Mouse (Mus musculus): ENCODE data around the gene Gm49384.
A peak's percentile ranks its signal among the peaks of the same experiment; 100 is the strongest.

Gm49384 gene

GRCm38 (mm10) chr12:69204052-69204833 is at the start of gene Gm49384:
Gm49384 (minus strand) TSS chr12:69204267.
- DNase-seq: no peak

DNA sequence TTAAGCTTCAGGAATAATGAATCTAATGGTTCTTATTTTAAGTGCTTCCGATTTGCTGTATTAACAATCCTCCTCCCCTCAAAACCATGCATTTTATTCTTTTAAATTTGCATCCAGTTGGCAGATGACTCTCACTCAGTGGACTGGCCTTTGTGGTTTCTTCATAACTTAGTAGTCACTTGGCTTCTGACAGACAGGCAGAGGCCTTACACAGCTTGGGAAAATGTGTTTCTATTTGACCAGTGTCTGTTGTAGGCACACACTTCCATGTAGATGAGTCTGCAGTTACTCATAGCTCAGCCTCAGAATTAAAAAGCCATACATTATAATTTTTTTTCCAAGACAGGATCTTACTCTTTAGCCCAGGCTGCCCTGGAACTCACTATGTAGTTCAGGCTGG is 49.7 kb upstream of the Gm49384 start:
- DNase-seq: no peak

DNA sequence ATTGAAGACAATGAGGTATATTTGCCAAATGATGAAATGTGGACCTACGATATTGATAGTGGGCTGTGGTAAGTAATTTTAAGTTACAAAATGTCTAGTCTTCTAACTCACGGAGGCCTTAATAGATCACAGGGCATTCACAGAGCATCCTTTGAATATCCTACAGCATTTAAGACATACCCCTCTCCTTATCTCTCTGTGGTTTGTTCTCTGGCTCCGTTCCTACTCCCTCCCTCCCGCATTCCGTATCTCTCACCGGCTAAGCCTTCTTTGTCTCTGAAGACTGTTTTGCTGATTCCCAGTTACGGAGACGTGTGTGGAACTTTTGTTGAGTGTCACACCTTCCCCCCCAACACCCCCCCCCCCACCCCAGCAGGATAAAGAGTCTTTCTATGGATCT is 46.7 kb upstream of the Gm49384 start:
- DNase-seq: no peak

DNA sequence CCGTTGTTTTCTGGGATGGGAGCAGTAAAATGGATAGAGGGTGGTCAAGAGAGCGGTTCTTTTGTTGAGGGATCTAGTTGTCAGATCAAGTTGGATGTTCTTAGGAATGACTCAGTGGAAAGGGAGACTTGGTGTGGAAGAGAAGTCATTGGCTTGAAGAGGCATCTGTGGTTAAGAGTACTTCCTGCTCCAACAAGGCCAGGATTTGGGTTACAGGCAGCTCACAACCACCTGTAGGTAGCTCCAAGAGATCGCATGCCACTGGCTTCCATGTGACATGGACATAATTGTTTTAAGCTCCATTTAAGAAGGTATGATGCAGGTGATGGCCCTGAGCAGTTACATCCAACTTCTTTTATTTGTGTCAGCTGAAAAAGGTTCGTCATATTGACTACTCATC is 45.7 kb upstream of the Gm49384 start:
- no peak for DNase-seq

DNA sequence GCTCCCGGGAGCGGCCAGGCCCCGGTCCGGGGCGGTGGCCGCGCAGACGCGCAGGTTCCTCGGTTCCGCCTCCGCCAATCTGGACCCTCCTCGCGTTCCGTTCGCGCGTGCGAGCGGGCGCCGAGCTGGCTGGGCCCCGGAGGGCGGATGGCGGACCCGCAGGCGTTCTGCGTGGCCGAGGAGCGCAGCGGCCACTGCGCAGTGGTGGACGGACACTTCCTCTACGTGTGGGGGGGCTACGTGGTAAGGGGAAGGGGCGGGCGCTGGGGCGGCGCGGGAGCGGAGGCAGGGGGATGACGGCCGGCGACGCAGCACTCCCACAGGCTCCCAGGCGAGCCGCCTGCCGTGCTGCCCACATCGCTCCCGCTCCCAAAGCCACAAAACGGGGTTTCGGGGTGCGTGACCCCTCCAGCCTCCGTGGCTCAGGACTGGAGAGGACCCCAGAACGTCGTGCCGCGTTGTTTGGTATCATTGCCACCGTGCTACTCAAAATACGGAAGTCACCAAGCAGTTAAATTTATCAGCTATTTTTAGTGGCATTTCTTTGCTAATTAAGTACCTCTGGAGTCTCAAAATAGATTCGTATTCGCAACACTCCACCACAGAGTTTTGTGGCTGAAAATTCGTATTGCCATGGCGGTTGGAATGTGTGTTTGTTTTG is 37.8 kb upstream of the Gm49384 start:
- peak; percentile 88 to 91 for DNase-seq

- peak in 1 of 2 experiments; percentile 4 for DNase-seq
These were observed 37.3 kb upstream of the Gm49384 start for GRCm38 (mm10) chr12:69241405-69241770.

DNA sequence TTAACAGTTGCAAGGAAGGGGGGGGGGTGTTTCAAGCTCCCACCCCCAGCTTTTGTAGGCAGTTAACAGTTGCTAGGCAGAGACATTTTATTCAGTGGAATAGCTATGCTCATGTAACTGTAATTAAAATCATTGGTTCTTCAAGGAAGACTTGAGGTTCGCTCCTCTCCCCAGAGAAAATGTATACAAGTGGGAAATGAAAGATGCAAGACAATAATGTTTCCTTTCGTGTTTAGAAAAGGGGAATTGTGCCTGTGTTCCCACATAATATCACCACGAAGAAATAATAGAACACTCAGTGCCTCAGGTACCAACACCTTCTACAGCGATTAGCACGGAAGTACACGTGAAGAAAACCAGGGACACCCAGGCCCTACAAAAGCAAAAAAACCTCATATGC is 36.8 kb upstream of the Gm49384 start, which contains the start of gene Klhdc1:
Gene Klhdc1 (plus strand): TSS at position 301 of the 400 bp plus-strand sequence.
- DNase-seq: no peak

GRCm38 (mm10) chr12:69238284-69238683 is 34.2 kb upstream of the Gm49384 start:
- DNase-seq: peak; percentile 22 to 31

DNA sequence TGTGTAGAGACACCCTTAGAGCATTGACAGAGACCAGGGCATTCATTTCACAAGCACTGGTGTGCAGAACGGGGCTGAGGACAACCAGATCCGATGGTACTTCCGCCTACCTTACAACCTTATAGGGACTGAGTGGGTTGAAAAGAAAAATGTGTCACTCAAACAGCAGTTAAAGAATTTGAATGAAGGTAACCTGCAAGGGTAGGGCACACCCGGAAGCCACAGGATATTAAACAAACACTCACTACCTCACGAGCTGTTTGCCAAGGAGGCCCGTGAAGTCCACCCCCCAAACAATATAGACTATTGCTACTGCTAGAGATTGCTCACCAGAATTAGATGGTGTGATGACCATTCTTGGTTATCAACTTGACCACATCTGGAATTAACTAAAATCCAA is 31.7 kb upstream of the Gm49384 start:
- DNase-seq: no peak

- peak; percentile 13 to 15 for DNase-seq
These were observed 25.2 kb upstream of the Gm49384 start for GRCm38 (mm10) chr12:69229251-69229650.

GRCm38 (mm10) chr12:69227776-69228466 is 23.9 kb upstream of the Gm49384 start, which contains the start of gene Pole2:
Pole2 (minus strand) TSS chr12:69228195.
- peak; percentile 95 to 96 for DNase-seq

DNA sequence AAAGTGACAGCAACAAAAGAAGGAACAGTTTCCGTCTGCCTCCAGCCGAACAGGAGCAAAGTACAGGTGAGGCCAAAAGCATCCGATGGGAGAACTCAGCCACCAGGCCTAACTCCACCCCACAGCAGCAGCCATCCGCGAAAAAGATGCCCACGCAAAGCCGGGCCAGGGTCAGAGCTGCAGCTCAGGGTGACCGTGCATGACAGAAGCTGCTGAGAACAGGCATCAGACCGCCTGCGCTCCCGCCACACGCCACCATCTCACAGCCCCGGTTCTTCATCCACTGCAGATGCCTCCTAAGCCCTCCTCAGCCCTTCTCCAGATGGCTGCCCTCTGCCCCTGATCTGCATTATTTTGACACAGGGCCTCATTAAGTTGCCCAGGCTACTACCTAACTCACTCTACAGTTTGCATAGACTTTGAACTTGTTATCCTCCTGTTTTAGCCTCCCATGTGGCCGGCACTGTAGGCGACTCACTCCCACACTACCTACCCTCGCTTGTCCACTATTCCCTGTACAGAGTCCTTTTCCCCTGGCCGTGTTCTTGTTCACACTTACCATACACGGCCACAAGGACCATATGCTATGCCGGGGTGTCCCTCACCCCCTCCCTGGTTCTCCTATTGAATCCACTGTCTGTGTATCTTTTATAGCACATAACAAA is 16.7 kb upstream of the Gm49384 start:
- no peak for DNase-seq

GRCm38 (mm10) chr12:69216587-69216986 is 12.5 kb upstream of the Gm49384 start:
- DNase-seq: no peak

DNA sequence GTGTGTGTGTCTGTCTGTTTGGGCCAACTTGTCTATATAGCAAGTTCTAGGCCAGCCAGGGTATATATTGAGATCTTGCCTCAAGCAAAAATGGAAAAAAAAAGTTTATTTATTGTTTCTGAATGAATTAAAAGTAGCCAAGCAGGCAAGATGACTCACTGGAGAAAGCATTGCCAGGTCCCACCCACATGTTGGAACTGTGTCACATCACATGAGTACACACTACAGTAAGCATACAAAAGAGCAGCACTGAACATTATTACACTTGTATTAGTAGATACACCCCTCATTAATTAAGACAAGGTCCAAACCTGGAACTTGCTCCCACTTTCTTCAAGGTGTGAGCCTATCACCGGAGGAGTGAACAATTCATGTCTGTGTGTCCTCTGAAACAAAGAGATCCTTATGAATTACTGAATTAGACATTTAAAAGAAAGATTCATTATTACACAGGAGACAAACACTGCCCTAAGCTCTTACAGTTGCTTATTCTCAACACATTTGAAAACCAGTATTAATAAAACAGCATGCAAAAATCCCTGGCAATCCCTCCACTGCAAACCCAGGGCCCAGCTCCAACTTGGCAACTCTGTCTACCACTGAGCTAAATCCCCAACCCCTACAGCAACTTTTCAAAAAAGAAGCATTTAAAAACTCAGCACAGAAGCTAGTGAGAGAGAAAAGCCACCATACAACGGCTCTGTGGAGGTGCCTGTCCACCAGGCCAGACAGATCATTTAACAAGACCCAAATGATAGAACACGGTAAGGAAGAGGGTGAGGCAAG is 11.1 kb upstream of the Gm49384 start:
- peak in 1 of 2 experiments; percentile 19 for DNase-seq

DNA sequence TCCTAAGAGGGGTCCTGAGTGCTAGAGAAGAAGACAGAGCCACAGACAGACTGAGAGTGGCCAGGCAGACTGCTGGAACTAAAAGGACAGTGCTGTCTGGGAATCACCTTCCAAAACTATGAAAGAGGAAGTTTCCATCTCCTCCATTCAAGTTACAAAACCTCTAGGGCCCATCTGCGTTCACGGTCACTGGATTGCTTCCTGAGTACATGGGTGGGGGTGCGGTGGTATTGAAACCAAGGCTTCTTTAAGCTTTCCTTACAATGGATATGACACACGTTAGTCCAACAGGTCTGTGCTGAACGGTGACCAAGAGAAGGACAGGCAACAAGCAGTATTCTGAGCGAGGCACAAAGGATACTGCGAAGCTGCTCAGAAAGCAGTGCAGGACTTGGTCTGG is 10.3 kb upstream of the Gm49384 start:
- DNase-seq: no peak

GRCm38 (mm10) chr12:69213186-69213777 is 9.2 kb upstream of the Gm49384 start:
- no peak for DNase-seq

GRCm38 (mm10) chr12:69211057-69211456 is 7.0 kb upstream of the Gm49384 start:
- DNase-seq: peak; percentile 39 to 43

GRCm38 (mm10) chr12:69210056-69210979 is 6.3 kb upstream of the Gm49384 start:
- DNase-seq: no peak

DNA sequence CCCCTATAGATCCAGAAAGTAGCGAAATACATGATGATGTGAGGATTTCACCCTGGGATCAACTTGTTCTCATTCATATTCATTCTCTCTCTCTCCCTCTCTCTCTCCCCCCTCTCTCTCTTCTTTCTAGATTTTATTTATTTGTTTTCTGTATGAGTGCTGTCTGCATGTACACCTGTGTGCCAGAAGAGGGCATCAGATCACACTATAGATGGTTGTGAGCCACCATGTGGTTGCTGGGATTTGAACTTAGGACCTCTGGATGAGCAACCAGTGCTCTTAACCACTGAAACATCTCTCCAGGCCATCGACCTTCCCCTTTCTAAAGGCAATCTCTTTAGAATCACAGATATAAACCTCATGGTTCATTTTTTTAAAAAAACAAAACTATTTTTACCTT is 4.5 kb upstream of the Gm49384 start:
- DNase-seq: no peak

- DNase-seq: no peak
These were observed 3.9 kb upstream of the Gm49384 start for GRCm38 (mm10) chr12:69207926-69208325.

- DNase-seq: no peak
These were observed 3.3 kb upstream of the Gm49384 start for GRCm38 (mm10) chr12:69207396-69207795.

Data from cerebellum, postnatal 10 days (tissue).